Mouse (Mus musculus) brain, embryonic 14.5 days (tissue): ENCODE results near the gene Cep290. TPM values are rescaled to one million over a fixed set of nuclear protein-coding genes. Genes with fewer than 3 reads are reported as not detected.
"Not testable (repeated sequence)": the region's sequence is repeated elsewhere in the genome, so short reads cannot be mapped to it uniquely, and the experiment has no call there.

Experiments used
- DNase-seq: peaks from one replicate; pipeline ENCODE4 v3.0.0-alpha.2; 2011; ENCODE audit warnings: low read depth
- CTCF ChIP-seq: fragments of 200-500 bp; IDR thresholded peaks from 2 replicates; pipeline ENCODE4 v1.5.1; 2012; ENCODE audit warnings: inconsistent platforms, mild to moderate bottlenecking, moderate library complexity, borderline replicate concordance; ENCODE audit not compliant: insufficient read depth, insufficient read length; ENCODE audit errors: extremely low read depth
- POLR2A ChIP-seq: fragments of 200-500 bp; IDR thresholded peaks from 2 replicates; pipeline ENCODE4 v1.6.1; 2012; ENCODE audit warnings: mild to moderate bottlenecking, inconsistent platforms, borderline replicate concordance; ENCODE audit not compliant: poor library complexity, insufficient read depth, insufficient read length, severe bottlenecking; ENCODE audit errors: extremely low read depth
- polyA plus RNA-seq: library from polyadenylated mRNA; depleted of rRNA; stranded (reverse); fragments of >200 nt; gene quantifications from 2 replicates; pipeline ENCODE4 v1.2.3, GENCODE M21; 2012

Cep290 gene
- polyA plus RNA-seq, 1 experiment, result 5.1 TPM

- DNase-seq, result peak; percentile 39
- TF ChIP-seq POLR2A (no peak), CTCF (no peak)
Measured at GRCm38 (mm10) chr10:100556566-100557175, 69.3 kb downstream of the Cep290 start.

GRCm38 (mm10) chr10:100560194-100560883 lies 73.0 kb downstream of the Cep290 start:
- DNase-seq, result not testable (repeated sequence)

DNA sequence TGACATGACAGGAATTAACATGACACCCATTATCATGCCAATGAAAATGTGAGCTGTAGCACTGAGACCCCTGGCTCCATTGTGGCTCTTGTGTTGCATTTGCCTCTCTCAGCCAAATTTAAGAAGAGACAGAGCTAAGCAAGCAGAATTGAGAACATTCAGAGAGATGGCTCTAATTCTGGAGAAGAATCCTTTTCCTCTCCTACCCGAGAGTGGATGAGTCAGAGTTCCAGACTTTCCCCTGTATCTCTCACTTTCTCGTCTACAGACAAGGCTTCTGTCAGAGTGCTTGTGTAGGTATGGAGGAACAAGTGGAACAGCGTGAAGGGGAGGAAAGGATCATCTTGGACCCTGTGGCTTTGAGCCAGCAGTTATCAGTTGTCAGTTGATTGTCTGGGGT lies 76.8 kb downstream of the Cep290 start:
- DNase-seq, result no peak
- no peak for TF ChIP-seq POLR2A
- no peak for TF ChIP-seq CTCF

DNA sequence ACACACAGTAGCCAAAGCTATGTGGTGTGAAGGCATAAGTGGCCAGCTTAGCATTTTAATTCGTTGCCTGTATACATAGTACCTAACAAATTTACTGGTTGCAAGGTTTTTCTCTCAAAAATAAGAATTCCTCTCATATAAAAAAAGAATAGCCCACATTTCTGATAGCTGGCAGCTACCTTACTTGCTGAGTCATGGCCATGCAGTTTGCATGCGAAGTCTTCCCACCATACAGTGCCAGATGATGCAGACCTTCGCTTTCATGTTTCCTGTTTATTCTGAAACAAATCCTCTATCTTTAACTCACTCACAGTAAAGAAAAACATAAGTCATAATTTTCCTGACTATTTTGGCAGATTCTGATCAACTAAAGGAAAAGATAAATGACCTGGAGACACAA lies 84.3 kb downstream of the Cep290 start:
- DNase-seq, result no peak
- TF ChIP-seq CTCF (no peak), POLR2A (no peak)

GRCm38 (mm10) chr10:100574505-100575149 lies 87.3 kb downstream of the Cep290 start:
- DNase-seq, result no peak
- no peak for TF ChIP-seq POLR2A
- no peak for TF ChIP-seq CTCF

DNA sequence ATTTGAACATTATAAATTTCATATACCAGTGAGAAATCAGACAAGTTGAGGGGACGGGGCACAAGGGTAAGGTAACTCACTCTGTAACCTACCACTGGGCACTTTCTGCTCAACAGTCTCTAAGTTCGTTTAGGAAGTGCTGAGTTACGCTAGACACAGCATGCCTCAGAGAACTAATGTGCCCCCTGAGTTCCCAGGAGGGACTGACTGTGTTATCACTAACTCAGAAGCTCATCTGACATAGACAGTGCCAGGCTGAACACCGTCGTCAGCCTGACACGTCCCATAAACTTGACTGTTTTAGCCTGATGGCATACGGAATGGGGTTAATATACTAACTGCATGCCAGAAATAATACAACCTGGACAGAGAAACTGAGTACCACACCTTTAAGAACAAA lies 87.9 kb downstream of the Cep290 start:
- DNase-seq, result no peak
- no peak for TF ChIP-seq CTCF
- TF ChIP-seq POLR2A, result no peak

DNA sequence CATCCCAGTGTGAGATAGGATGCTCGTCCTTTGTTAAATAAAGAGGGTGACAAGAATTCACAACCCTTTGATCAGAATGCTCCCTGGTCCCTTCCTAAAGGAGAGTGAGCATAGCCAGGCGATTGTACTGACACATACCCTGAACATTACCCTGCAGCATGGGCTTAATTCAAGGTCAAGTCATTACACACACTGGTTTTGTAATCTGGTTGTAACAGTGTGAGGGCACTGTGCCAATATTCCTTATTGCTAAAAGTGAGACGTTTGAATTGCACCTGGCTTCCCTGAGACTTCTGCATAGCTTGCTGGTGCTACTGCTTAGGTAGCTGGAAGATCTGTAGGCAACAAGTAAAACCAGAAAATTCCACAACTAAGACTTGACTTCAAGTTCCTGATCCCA lies 96.8 kb downstream of the Cep290 start:
- TF ChIP-seq POLR2A, result no peak
- no peak for TF ChIP-seq CTCF
- DNase-seq, result no peak

- TF ChIP-seq CTCF (no peak), POLR2A (no peak)
- DNase-seq, result no peak
Measured at GRCm38 (mm10) chr10:100588524-100588923, 101.2 kb downstream of the Cep290 start.

GRCm38 (mm10) chr10:100588932-100589388 lies 101.6 kb downstream of the Cep290 start:
- peak; percentile 62; the same call in 1 of the 2 replicates for TF ChIP-seq POLR2A
- no peak for TF ChIP-seq CTCF
- peak; percentile 97 for DNase-seq

DNA sequence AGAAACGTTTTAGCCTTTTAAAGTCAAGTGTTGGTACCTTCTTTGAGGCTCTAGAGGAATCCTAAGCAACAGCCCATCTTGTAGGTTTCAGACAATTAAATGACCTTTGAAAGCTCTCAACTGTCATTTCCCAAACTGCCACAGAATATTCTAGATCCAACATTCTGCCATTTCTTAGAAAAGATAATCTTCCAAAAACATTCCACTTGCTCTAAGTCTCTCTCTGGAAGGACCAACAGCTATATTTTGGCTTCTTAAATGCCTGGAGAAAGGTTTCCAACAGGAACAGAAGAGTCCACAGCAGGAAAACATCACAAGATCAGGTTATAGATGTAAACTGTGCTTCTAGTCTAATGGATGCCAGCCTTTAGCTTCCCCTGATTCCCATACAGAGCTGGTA lies 103.0 kb downstream of the Cep290 start, which contains the start of the genes 4930430F08Rik and 1700017N19Rik:
Gene 4930430F08Rik, minus strand, starts transcription at position 101 of the 400 bp plus-strand sequence.
Gene 1700017N19Rik, plus strand, starts transcription at position 162 of the 400 bp plus-strand sequence.
- TF ChIP-seq CTCF (no peak), POLR2A (no peak)
- DNase-seq, result no peak

GRCm38 (mm10) chr10:100598339-100598738 lies 111.0 kb downstream of the Cep290 start:
- no peak for TF ChIP-seq CTCF
- no peak for TF ChIP-seq POLR2A
- DNase-seq, result no peak
